Mouse (Mus musculus) heart, embryonic 15.5 days (tissue): ENCODE measurements at regions not wholly inside any gene's neighbourhood (a gene's known extent, or its start where the extent isn't known, plus 50 kb on each side); places are given as distances from the start of the nearest gene placed in this dataset.

Source experiments
- ATAC-seq: fragments of 200-750 bp; cut with Nextera tagmentation; replicated peaks from 2 replicates; pipeline ENCODE4 v1.8.0; 2017; ENCODE audit warnings: low read depth, moderate TSS enrichment; ENCODE audit not compliant: insufficient number of reproducible peaks, insufficient read depth, low FRiP score
- H3K27ac ChIP-seq: fragments of 300-500 bp; sonication (generic); 2 replicates; pipeline ENCODE4 v1.5.1; 2015; ENCODE audit warnings: mild to moderate bottlenecking, inconsistent platforms
- H3K27me3 ChIP-seq: fragments of 300-500 bp; sonication (generic); 2 replicates; pipeline ENCODE4 v1.6.1; 2015; ENCODE audit warnings: inconsistent platforms
- H3K36me3 ChIP-seq: fragments of 300-500 bp; sonication (generic); 2 replicates; pipeline ENCODE4 v1.6.1; 2015; ENCODE audit warnings: mild to moderate bottlenecking, inconsistent platforms
- H3K4me1 ChIP-seq: fragments of 300-500 bp; sonication (generic); replicated peaks from 2 replicates; pipeline ENCODE4 v1.6.1; 2015; ENCODE audit warnings: inconsistent platforms
- H3K4me2 ChIP-seq: fragments of 300-500 bp; sonication (generic); 2 replicates; pipeline ENCODE4 v1.6.1; 2015; ENCODE audit warnings: inconsistent platforms, mild to moderate bottlenecking, moderate library complexity
- H3K4me3 ChIP-seq: fragments of 300-500 bp; sonication (generic); 2 replicates; pipeline ENCODE4 v1.5.1; 2015; ENCODE audit warnings: mild to moderate bottlenecking, inconsistent platforms
- H3K9ac ChIP-seq: fragments of 300-500 bp; sonication (generic); 2 replicates; pipeline ENCODE4 v1.6.1; 2015; ENCODE audit warnings: mild to moderate bottlenecking, inconsistent platforms
- H3K9me3 ChIP-seq: fragments of 300-500 bp; sonication (generic); replicated peaks from 2 replicates; pipeline ENCODE4 v1.6.1; 2016; ENCODE audit warnings: inconsistent platforms
- WGBS: fragments of 180-500 bp; shearing (Covaris S2); methylation state at CpG from one replicate; pipeline ENCODE4 v1.1.7; 2015; ENCODE audit warnings: mixed read lengths; 5-methylcytosine and 5-hydroxymethylcytosine counted together

GRCm38 (mm10) chr2:160186106-160186505 is 147.9 kb downstream of the Gm826 start:
- no peak for ATAC-seq
- H3K4me2 ChIP-seq, result no peak overlapping the region
- H3K9me3 ChIP-seq, result no peaks in the 10 kb centered on the region
- H3K4me3 ChIP-seq, result no peak overlapping the region
- H3K9ac ChIP-seq, result no peak overlapping the region
- 78% methylated on average over 5 of the region's 5 CpGs for WGBS
- no peaks in the 10 kb centered on the region for H3K27me3 ChIP-seq
- H3K27ac ChIP-seq, result no peak overlapping the region
- H3K36me3 ChIP-seq, result no peaks in the 10 kb centered on the region
- no peaks in the 10 kb centered on the region for H3K4me1 ChIP-seq

GRCm38 (mm10) chr2:160170975-160171515 is 162.9 kb downstream of the Gm826 start:
- H3K4me2 ChIP-seq, result no peak overlapping the region
- H3K27me3 ChIP-seq, result no peaks in the 10 kb centered on the region
- H3K9ac ChIP-seq, result no peak overlapping the region
- no peaks in the 10 kb centered on the region for H3K36me3 ChIP-seq
- H3K4me1 ChIP-seq, result no peaks in the 10 kb centered on the region
- no peaks in the 10 kb centered on the region for H3K9me3 ChIP-seq
- ATAC-seq, result no peak
- H3K27ac ChIP-seq, result no peak overlapping the region
- 69% methylated on average over 9 of the region's 9 CpGs for WGBS
- no peak overlapping the region for H3K4me3 ChIP-seq

- H3K4me2 ChIP-seq, result no peak overlapping the region
- no peak for ATAC-seq
- 61% methylated on average over 13 of the region's 13 CpGs for WGBS
These were observed 175.2 kb downstream of the Gm826 start for GRCm38 (mm10) chr2:160158599-160159261.

GRCm38 (mm10) chr2:160153781-160154180 is 180.2 kb downstream of the Gm826 start:
- peaks cover 9% of the 10 kb centered on the region for H3K4me1 ChIP-seq
- H3K4me2 ChIP-seq, result no peak overlapping the region
- no peaks in the 10 kb centered on the region for H3K36me3 ChIP-seq
- ATAC-seq, result no peak
- H3K27ac ChIP-seq, result no peak overlapping the region
- no peaks in the 10 kb centered on the region for H3K27me3 ChIP-seq
- WGBS, result 58% methylated on average over 6 of the region's 6 CpGs
- no peak overlapping the region for H3K9ac ChIP-seq
- H3K4me3 ChIP-seq, result no peak overlapping the region
- no peaks in the 10 kb centered on the region for H3K9me3 ChIP-seq

More at GRCm38 (mm10) chr2:160158599-160159261, 175.2 kb downstream of the Gm826 start:
- H3K36me3 ChIP-seq, result no peaks in the 10 kb centered on the region
- H3K27me3 ChIP-seq, result no peaks in the 10 kb centered on the region
- no peak overlapping the region for H3K9ac ChIP-seq
- peaks cover 14% of the 10 kb centered on the region for H3K4me1 ChIP-seq
- H3K4me3 ChIP-seq, result no peak overlapping the region
- no peaks in the 10 kb centered on the region for H3K9me3 ChIP-seq
- H3K27ac ChIP-seq, result no peak overlapping the region

- H3K4me3 ChIP-seq, result no peak overlapping the region
- H3K4me2 ChIP-seq, result no peak overlapping the region
- H3K9ac ChIP-seq, result no peak overlapping the region
- 70% methylated on average over 3 of the region's 3 CpGs for WGBS
- no peaks in the 10 kb centered on the region for H3K27me3 ChIP-seq
- H3K9me3 ChIP-seq, result no peaks in the 10 kb centered on the region
- no peaks in the 10 kb centered on the region for H3K36me3 ChIP-seq
- no peaks in the 10 kb centered on the region for H3K4me1 ChIP-seq
- no peak overlapping the region for H3K27ac ChIP-seq
- ATAC-seq, result no peak
These were observed 181.9 kb downstream of the Gm826 start for GRCm38 (mm10) chr2:160152101-160152500.

- no peak overlapping the region for H3K4me3 ChIP-seq
- H3K27me3 ChIP-seq, result no peaks in the 10 kb centered on the region
- no peak overlapping the region for H3K9ac ChIP-seq
- no peaks in the 10 kb centered on the region for H3K9me3 ChIP-seq
- H3K36me3 ChIP-seq, result no peaks in the 10 kb centered on the region
- H3K4me1 ChIP-seq, result no peaks in the 10 kb centered on the region
- H3K4me2 ChIP-seq, result no peak overlapping the region
- ATAC-seq, result no peak
- 86% methylated on average over 3 of the region's 3 CpGs for WGBS
- H3K27ac ChIP-seq, result no peak overlapping the region
These were observed 185.0 kb downstream of the Gm826 start for GRCm38 (mm10) chr2:160148936-160149335.

GRCm38 (mm10) chr2:160148516-160148915 is 185.4 kb downstream of the Gm826 start:
- Histone ChIP-seq H3K27ac (no peak overlapping the region), H3K4me3 (no peak overlapping the region), H3K9me3 (no peaks in the 10 kb centered on the region), H3K27me3 (no peaks in the 10 kb centered on the region), H3K36me3 (no peaks in the 10 kb centered on the region), H3K4me2 (no peak overlapping the region), H3K4me1 (no peaks in the 10 kb centered on the region), H3K9ac (no peak overlapping the region)
- WGBS, result 67% methylated on average over 10 of the region's 10 CpGs
- ATAC-seq, result no peak

- Histone ChIP-seq H3K27me3 (no peaks in the 10 kb centered on the region), H3K27ac (no peak overlapping the region), H3K4me3 (no peak overlapping the region), H3K9ac (no peak overlapping the region), H3K4me1 (no peaks in the 10 kb centered on the region), H3K36me3 (no peaks in the 10 kb centered on the region), H3K4me2 (no peak overlapping the region), H3K9me3 (no peaks in the 10 kb centered on the region)
- WGBS, result 51% methylated on average over 2 of the region's 2 CpGs
- no peak for ATAC-seq
These were observed 185.9 kb downstream of the Gm826 start for GRCm38 (mm10) chr2:160148031-160148430.

GRCm38 (mm10) chr2:160140166-160140740 is 193.7 kb downstream of the Gm826 start:
- WGBS, result 68% methylated on average over 4 of the region's 4 CpGs
- ATAC-seq, result no peak
- H3K4me1 ChIP-seq, result no peaks in the 10 kb centered on the region
- no peak overlapping the region for H3K4me2 ChIP-seq
- no peak overlapping the region for H3K9ac ChIP-seq
- H3K27me3 ChIP-seq, result no peaks in the 10 kb centered on the region
- no peaks in the 10 kb centered on the region for H3K36me3 ChIP-seq
- no peak overlapping the region for H3K27ac ChIP-seq
- H3K4me3 ChIP-seq, result no peak overlapping the region
- H3K9me3 ChIP-seq, result no peaks in the 10 kb centered on the region

GRCm38 (mm10) chr2:160138091-160138490 is 195.9 kb downstream of the Gm826 start:
- Histone ChIP-seq H3K9me3 (no peaks in the 10 kb centered on the region), H3K9ac (no peak overlapping the region), H3K4me2 (no peak overlapping the region), H3K27ac (no peak overlapping the region), H3K4me3 (no peak overlapping the region), H3K4me1 (no peaks in the 10 kb centered on the region), H3K27me3 (no peaks in the 10 kb centered on the region), H3K36me3 (no peaks in the 10 kb centered on the region)
- 67% methylated on average over 2 of the region's 2 CpGs for WGBS
- no peak for ATAC-seq

- Histone ChIP-seq H3K9ac (no peak overlapping the region), H3K27me3 (no peaks in the 10 kb centered on the region; the same call in 1 of the 2 replicates), H3K36me3 (no peaks in the 10 kb centered on the region), H3K9me3 (no peaks in the 10 kb centered on the region), H3K4me2 (no peak overlapping the region), H3K4me3 (no peak overlapping the region), H3K4me1 (no peaks in the 10 kb centered on the region), H3K27ac (no peak overlapping the region)
- no peak for ATAC-seq
- whole genome bisulfite sequencing, result 61% methylated on average over 2 of the region's 2 CpGs
These were observed 202.2 kb downstream of the Gm826 start for GRCm38 (mm10) chr2:160131797-160132196.

- H3K4me1 ChIP-seq, result no peaks in the 10 kb centered on the region
- H3K9me3 ChIP-seq, result no peaks in the 10 kb centered on the region
- no peak overlapping the region for H3K4me2 ChIP-seq
- H3K27ac ChIP-seq, result no peak overlapping the region
- H3K9ac ChIP-seq, result no peak overlapping the region
- no peaks in the 10 kb centered on the region; the same call in 1 of the 2 replicates for H3K27me3 ChIP-seq
- no peak for ATAC-seq
- WGBS, result 80% methylated on average over 2 of the region's 2 CpGs
- H3K36me3 ChIP-seq, result no peaks in the 10 kb centered on the region
- H3K4me3 ChIP-seq, result no peak overlapping the region
These were observed 202.6 kb downstream of the Gm826 start for GRCm38 (mm10) chr2:160131386-160131785.
